ENCODE assay signal across 7 mouse cellular contexts in the genomic region with DNA sequence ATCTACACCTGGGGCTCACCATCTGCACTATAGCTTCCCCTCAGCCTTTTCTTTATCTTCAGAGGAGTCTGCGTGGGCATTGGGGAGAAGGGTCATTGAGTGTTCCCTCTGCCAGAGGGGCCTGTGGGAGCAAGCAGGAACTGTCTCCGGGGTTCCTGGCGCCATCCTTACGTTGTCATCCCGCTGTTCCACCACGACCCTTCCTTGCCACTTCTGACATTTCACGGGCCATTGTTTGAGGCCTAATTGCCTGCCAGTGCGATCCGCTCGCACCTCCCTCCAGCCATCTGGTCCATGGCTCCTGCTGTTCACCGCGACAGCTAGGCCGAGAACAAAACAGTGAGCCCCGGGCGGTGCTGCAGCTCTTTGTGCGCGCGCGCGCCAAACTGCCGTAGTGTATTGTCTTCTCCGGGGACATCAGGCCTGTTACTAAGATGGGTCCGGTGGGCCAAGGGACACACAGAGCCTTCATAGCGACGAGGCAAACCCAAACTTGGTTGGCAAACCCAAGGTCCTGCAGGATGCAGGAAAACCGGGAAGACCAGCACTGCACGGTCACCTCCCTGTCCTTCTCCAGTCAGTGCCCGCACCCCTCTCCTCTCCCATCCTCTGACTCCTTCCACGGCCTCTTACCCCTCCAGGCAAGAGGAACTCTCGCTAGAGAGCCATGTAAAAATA. TPM values are rescaled to one million over a fixed set of nuclear protein-coding genes. Genes with fewer than 3 reads are reported as not detected.
DNase-seq lines count a peak whose midpoint lies in the region; ATAC-seq and TF ChIP-seq lines count a peak whose summit lies in the region.

No protein-coding gene starts in this region.

- no peaks in the 10 kb centered on the region for H3K36me3 ChIP-seq in liver, postnatal 0 days (replicated peaks; ENCODE audit: insufficient read depth, low read length)

- H3K9me3 ChIP-seq in liver, postnatal 0 days (ENCODE audit: low read length): no peaks in the 10 kb centered on the region

- peaks cover 22% of the 10 kb centered on the region for H3K27me3 ChIP-seq in liver, postnatal 0 days (ENCODE audit: insufficient read depth, low read length)

- no peak for ATAC-seq in liver, postnatal 0 days

- peak overlapping the region; percentile 21; the same call in 1 of the 2 replicates for H3K9ac ChIP-seq in liver, postnatal 0 days (replicated peaks)

- H3K4me3 ChIP-seq in liver, postnatal 0 days (ENCODE audit: low read depth, low read length): peak overlapping the region; percentile 27

- 0 out of 2 replicates have a peak overlapping the region, but pooled peaks have one; percentile 34 for H3K27ac ChIP-seq in liver, postnatal 0 days (ENCODE audit: low read depth)

- no peak for TF ChIP-seq CTCF in liver, postnatal 0 days (IDR thresholded peaks at IDR 0.05; ENCODE audit: low read depth)

- H3K4me2 ChIP-seq in liver, postnatal 0 days (ENCODE audit: low read depth, low read length): peak overlapping the region; percentile 70

- no peak for TF ChIP-seq EP300 in liver, postnatal 0 days (IDR thresholded peaks at IDR 0.05; ENCODE audit: low read depth)

- WGBS in liver, postnatal 0 days (ENCODE audit: insufficient replicate concordance): 8% methylated on average over 30 of the region's 30 CpGs

- DNase-seq in thymus, postnatal 14 days: peak; percentile 32
- no peak for DNase-seq in thymus, postnatal 0 days (ENCODE audit: low spot score)
- DNase-seq in cerebellum, postnatal 14 days: peak; percentile 82 to 87
- peak; percentile 65 for DNase-seq in frontal cortex, postnatal 36 days (ENCODE audit: low spot score in 2 of 2)
- DNase-seq in kidney, postnatal 25 days: peak; percentile 18 to 36
- DNase-seq in liver, postnatal 0 days: no peak
- peak; percentile 43 to 64 for DNase-seq in right cerebral cortex, postnatal 36 days (ENCODE audit: low spot score in 2 of 2)

- peaks cover 7% of the 10 kb centered on the region for H3K4me1 ChIP-seq in liver, postnatal 0 days (ENCODE audit: insufficient read depth)

RNA-seq across cellular contexts. Expression of a gene that starts 8.9 kb away (rescaled TPM):
- polyA plus RNA-seq in thymus, postnatal 0 days (2015; fragmentation: Nextera tagmentation; extraction: Ambion mirVana): not detected in 2 replicates
- polyA plus RNA-seq in liver, postnatal 0 days (2015; fragmentation: Nextera tagmentation; extraction: Ambion mirVana): not detected in 2 replicates

RNA-seq across cellular contexts. Expression of a gene that starts 45.9 kb away (rescaled TPM):
- polyA plus RNA-seq in thymus, postnatal 0 days (2015; fragmentation: Nextera tagmentation; extraction: Ambion mirVana): 19.5 and 19.6 TPM in 2 replicates
- 4.0 TPM in 2 replicates for polyA plus RNA-seq in liver, postnatal 0 days (2015; fragmentation: Nextera tagmentation; extraction: Ambion mirVana)

RNA-seq across cellular contexts. Expression of a gene that starts 55.8 kb away (rescaled TPM):
- polyA plus RNA-seq in thymus, postnatal 0 days (2015; fragmentation: Nextera tagmentation; extraction: Ambion mirVana): 54.9 and 58.3 TPM in 2 replicates
- 20.6 and 21.8 TPM in 2 replicates for polyA plus RNA-seq in liver, postnatal 0 days (2015; fragmentation: Nextera tagmentation; extraction: Ambion mirVana)

Comparison
In these comparisons a context has a peak if more than half of its experiments do, and no peak if none do; other contexts are left out.
1. DNase-seq: peak in thymus, postnatal 14 days (single experiment), cerebellum, postnatal 14 days (2 of 2), frontal cortex, postnatal 36 days (2 of 2), kidney, postnatal 25 days (2 of 2) and right cerebral cortex, postnatal 36 days (2 of 2); none in thymus, postnatal 0 days (single experiment) and liver, postnatal 0 days (single experiment).